Mouse (Mus musculus) 3T3-L1 (cell line): ENCODE results near the gene Zscan10.

Experiments
- DNase-seq: peaks from one replicate; pipeline ENCODE4 v3.0.0-alpha.2; 2015; ENCODE audit warnings: low read depth, low spot score

Zscan10 gene

GRCm38 (mm10) chr17:23651363-23651762, 50.7 kb downstream of the Zscan10 start:
- peak; percentile 55 for DNase-seq

DNA sequence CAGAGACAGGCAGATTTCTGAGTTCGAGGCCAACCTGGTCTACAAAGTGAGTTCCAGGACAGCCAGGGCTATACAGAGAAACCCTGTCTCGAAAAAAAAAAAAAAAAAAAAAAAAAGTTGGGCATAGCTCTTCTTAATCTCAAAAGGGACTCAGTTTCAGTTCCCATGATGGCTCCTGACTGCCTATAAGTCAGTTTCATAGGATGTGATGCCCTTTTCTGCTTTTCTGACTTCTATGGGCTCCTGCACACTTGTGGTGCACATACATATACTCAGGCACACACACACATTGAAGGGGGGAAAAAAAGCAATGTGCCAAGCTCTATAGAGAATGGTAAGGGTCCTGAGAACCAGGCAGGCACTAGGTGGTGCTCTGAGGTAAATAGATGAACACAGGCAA, 52.7 kb downstream of the Zscan10 start:
- no peak for DNase-seq

DNA sequence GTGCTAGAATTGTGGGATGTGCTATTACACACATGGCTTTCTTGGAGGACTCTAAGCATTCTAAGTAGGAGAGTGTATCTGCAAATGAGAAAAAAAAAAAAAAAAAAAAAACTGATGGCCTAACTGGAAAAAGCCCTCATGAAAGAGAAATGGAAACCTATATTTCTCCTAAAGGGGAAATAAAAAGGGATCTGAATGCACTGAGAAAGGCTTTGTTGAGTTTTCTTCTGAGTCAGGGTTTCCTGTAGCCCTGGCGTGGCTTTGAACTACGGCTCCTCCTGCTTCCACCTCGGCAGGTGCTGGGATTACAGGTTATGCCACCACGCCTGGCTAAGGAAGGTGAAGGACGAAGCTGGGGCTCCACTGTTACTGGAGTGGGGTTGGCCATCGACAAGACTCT, 53.3 kb downstream of the Zscan10 start:
- DNase-seq = no peak

GRCm38 (mm10) chr17:23654410-23654809, 53.8 kb downstream of the Zscan10 start:
- DNase-seq = no peak

GRCm38 (mm10) chr17:23658450-23658849, 57.8 kb downstream of the Zscan10 start:
- no peak for DNase-seq

- no peak for DNase-seq
Observed at GRCm38 (mm10) chr17:23660117-23660875, 59.6 kb downstream of the Zscan10 start, which contains the start of gene Bicdl2. TSS of gene Bicdl2 (plus strand) at chr17:23660506.
